Mouse (Mus musculus) lung, embryonic 16.5 days (tissue): ENCODE measurements at regions not wholly inside any gene's neighbourhood (a gene's known extent, or its start where the extent isn't known, plus 50 kb on each side); places are given as distances from the start of the nearest gene placed in this dataset.

Experiments
- ATAC-seq: fragments of 200-750 bp; cut with Nextera tagmentation; 2 replicates; pipeline ENCODE4 v1.8.0; 2017; ENCODE audit warnings: low read depth, mild to moderate bottlenecking, moderate library complexity
- H3K27ac ChIP-seq: fragments of 300-500 bp; sonication (generic); 2 replicates; pipeline ENCODE4 v1.5.1; 2014; ENCODE audit warnings: mild to moderate bottlenecking, control low read depth, low read length
- H3K27me3 ChIP-seq: fragments of 300-500 bp; sonication (generic); 2 replicates; pipeline ENCODE4 v1.6.1; 2014; ENCODE audit warnings: low read depth, low read length, mixed read lengths; ENCODE audit not compliant: control insufficient read depth, insufficient read depth
- H3K36me3 ChIP-seq: fragments of 300-500 bp; sonication (generic); 2 replicates; pipeline ENCODE4 v1.6.1; 2014; ENCODE audit warnings: low read length; ENCODE audit not compliant: control insufficient read depth, insufficient read depth
- H3K4me1 ChIP-seq: fragments of 300-500 bp; sonication (generic); replicated peaks from 2 replicates; pipeline ENCODE4 v1.6.1; 2014; ENCODE audit warnings: low read length, mixed read lengths; ENCODE audit not compliant: control insufficient read depth, insufficient read depth
- H3K4me2 ChIP-seq: fragments of 300-500 bp; sonication (generic); 2 replicates; pipeline ENCODE4 v1.6.1; 2014; ENCODE audit warnings: low read depth, low read length, control low read depth
- H3K4me3 ChIP-seq: fragments of 300-500 bp; sonication (generic); 2 replicates; pipeline ENCODE4 v1.5.1; 2014; ENCODE audit warnings: mild to moderate bottlenecking, low read length, control low read depth
- H3K9ac ChIP-seq: fragments of 300-500 bp; sonication (generic); 2 replicates; pipeline ENCODE4 v1.6.1; 2014; ENCODE audit warnings: low read length, control low read depth
- H3K9me3 ChIP-seq: fragments of 300-500 bp; sonication (generic); 2 replicates; pipeline ENCODE4 v1.6.1; 2016; ENCODE audit warnings: low read length; ENCODE audit not compliant: control insufficient read depth
- WGBS: fragments of 180-500 bp; shearing (Covaris S2); extraction: QIAGEN DNeasy Blood & Tissue Kit; methylation state at CpG from one replicate; pipeline ENCODE4 v1.1.7; 2014; 5-methylcytosine and 5-hydroxymethylcytosine counted together

GRCm38 (mm10) chr14:66431630-66432029, 422.6 kb upstream of the Gulo start:
- H3K27me3 ChIP-seq: no peaks in the 10 kb centered on the region
- no peaks in the 10 kb centered on the region for H3K4me1 ChIP-seq
- H3K9me3 ChIP-seq: no peaks in the 10 kb centered on the region
- no peaks in the 10 kb centered on the region for H3K36me3 ChIP-seq
- no peak overlapping the region for H3K4me2 ChIP-seq
- H3K4me3 ChIP-seq: no peak overlapping the region
- WGBS: 72% methylated on average over 5 of the region's 5 CpGs
- H3K9ac ChIP-seq: no peak overlapping the region
- no peak overlapping the region for H3K27ac ChIP-seq
- no peak for ATAC-seq

- Histone ChIP-seq H3K4me2 (no peak overlapping the region), H3K9me3 (no peaks in the 10 kb centered on the region), H3K4me3 (no peak overlapping the region), H3K27me3 (no peaks in the 10 kb centered on the region), H3K36me3 (no peaks in the 10 kb centered on the region), H3K4me1 (no peaks in the 10 kb centered on the region), H3K27ac (no peak overlapping the region), H3K9ac (no peak overlapping the region)
- WGBS: 25% methylated on average over 5 of the region's 5 CpGs
- no peak for ATAC-seq
Measured at GRCm38 (mm10) chr14:66424141-66424540, 415.1 kb upstream of the Gulo start.
